Mouse (Mus musculus): ENCODE measurements at regions not wholly inside any gene's neighbourhood (a gene's known extent, or its start where the extent isn't known, plus 50 kb on each side); places are given as distances from the start of the nearest gene placed in this dataset.

- TF ChIP-seq ZC3H11A (IDR thresholded peaks at IDR 0.05; ENCODE audit: borderline replicate concordance, low read depth, low read length) (no peak), ZNF384 (IDR thresholded peaks at IDR 0.05; ENCODE audit: low read depth, low read length) (no peak), CHD2 (IDR thresholded peaks at IDR 0.05; ENCODE audit: low read depth, low read length) (no peak), MAFK (IDR thresholded peaks at IDR 0.05; ENCODE audit: insufficient read depth, low read depth, low read length) (no peak), HCFC1 (IDR thresholded peaks at IDR 0.05; ENCODE audit: borderline replicate concordance, insufficient read depth, low read length) (no peak)
These were observed 260.0 kb upstream of the Nr5a2 start for GRCm38 (mm10) chr1:137220226-137220625.

Data from ES-E14 (cell line).